Mouse (Mus musculus) liver, adult 2 months (tissue): ENCODE results near the gene Pygl.

Experiments
- CTCF ChIP-seq: fragments of 200-500 bp; IDR thresholded peaks from 2 replicates; pipeline ENCODE4 v1.5.1; 2011; ENCODE audit warnings: low read depth, low read length, control low read depth
- POLR2A ChIP-seq: fragments of 200-500 bp; IDR thresholded peaks from 2 replicates; pipeline ENCODE4 v1.6.1; 2011; ENCODE audit warnings: low read length, control low read depth; ENCODE audit not compliant: insufficient read depth; ENCODE audit errors: extremely low read depth

DNA sequence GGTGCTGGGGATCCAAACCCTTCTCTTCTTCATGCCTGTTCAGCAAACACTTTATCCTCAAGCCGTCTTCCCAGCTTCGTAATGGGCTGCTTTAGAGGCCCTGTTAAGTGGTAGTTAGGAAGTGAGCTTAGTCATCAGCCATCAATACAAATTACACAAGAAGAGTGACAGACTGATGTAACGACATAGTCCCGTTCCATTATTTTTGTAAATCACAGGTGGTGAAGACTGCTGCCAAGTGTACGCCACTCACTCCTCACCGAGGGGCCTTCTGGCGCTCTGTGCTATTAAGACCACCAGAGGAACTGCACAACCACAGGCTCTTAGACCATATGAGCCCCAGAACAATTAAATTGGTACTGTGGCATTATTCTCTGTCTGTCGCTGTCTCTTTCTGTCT, 7.3 kb upstream of the Pygl start:
- TF ChIP-seq CTCF, result no peak
- no peak for TF ChIP-seq POLR2A
